Mouse (Mus musculus) thymus, adult 2 months (tissue): ENCODE data around the gene Fxyd7. TPM values are rescaled to one million over a fixed set of nuclear protein-coding genes. Genes with fewer than 3 reads are reported as not detected.

Source experiments
- DNase-seq: peaks from one replicate; pipeline ENCODE4 v3.0.0; 2021
- H3K27ac ChIP-seq: fragments of 200-500 bp; 2 replicates; pipeline ENCODE4 v1.5.1; 2012; ENCODE audit warnings: low read length, control low read depth; ENCODE audit not compliant: control insufficient read depth, insufficient read depth
- H3K27me3 ChIP-seq: fragments of 200-500 bp; 2 replicates; pipeline ENCODE4 v1.6.1; 2012; ENCODE audit warnings: mild to moderate bottlenecking, low read length, moderate library complexity, mixed read lengths; ENCODE audit not compliant: control insufficient read depth, insufficient read depth
- H3K36me3 ChIP-seq: fragments of 200-500 bp; 2 replicates; pipeline ENCODE4 v1.6.1; 2012; ENCODE audit warnings: mild to moderate bottlenecking, low read length, moderate library complexity; ENCODE audit not compliant: control insufficient read depth, insufficient read depth
- H3K4me1 ChIP-seq: fragments of 200-500 bp; replicated peaks from 2 replicates; pipeline ENCODE4 v1.6.1; 2012; ENCODE audit warnings: low read length; ENCODE audit not compliant: control insufficient read depth, insufficient read depth
- H3K4me3 ChIP-seq: fragments of 200-500 bp; 2 replicates; pipeline ENCODE4 v1.5.1; 2012; ENCODE audit warnings: mild to moderate bottlenecking, low read length, control low read depth, moderate library complexity; ENCODE audit not compliant: control insufficient read depth, insufficient read depth
- CTCF ChIP-seq: fragments of 200-500 bp; IDR thresholded peaks from 2 replicates; pipeline ENCODE4 v1.5.1; 2012; ENCODE audit warnings: mild to moderate bottlenecking, control low read depth, low read length, moderate library complexity, borderline replicate concordance; ENCODE audit not compliant: control insufficient read depth, poor library complexity, insufficient read depth; ENCODE audit errors: extremely low read depth
- POLR2A ChIP-seq: fragments of 200-500 bp; IDR thresholded peaks from 2 replicates; pipeline ENCODE4 v1.6.1; 2012; ENCODE audit warnings: mild to moderate bottlenecking, low read length, control low read depth, moderate library complexity; ENCODE audit not compliant: control insufficient read depth, poor library complexity, insufficient read depth; ENCODE audit errors: extremely low read depth
- WGBS: fragments of 180-500 bp; shearing (Covaris S2); methylation state at CpG from one replicate; pipeline ENCODE4 v1.1.7; 2018; 5-methylcytosine and 5-hydroxymethylcytosine counted together
- polyA plus RNA-seq: library from polyadenylated mRNA; depleted of rRNA; stranded (reverse); fragments of >200 nt; gene quantifications from 2 replicates; pipeline ENCODE4 v1.2.3, GENCODE M21; 2012

The Fxyd7 gene
- polyA plus RNA-seq, 1 experiment, result 2.2 TPM

DNA sequence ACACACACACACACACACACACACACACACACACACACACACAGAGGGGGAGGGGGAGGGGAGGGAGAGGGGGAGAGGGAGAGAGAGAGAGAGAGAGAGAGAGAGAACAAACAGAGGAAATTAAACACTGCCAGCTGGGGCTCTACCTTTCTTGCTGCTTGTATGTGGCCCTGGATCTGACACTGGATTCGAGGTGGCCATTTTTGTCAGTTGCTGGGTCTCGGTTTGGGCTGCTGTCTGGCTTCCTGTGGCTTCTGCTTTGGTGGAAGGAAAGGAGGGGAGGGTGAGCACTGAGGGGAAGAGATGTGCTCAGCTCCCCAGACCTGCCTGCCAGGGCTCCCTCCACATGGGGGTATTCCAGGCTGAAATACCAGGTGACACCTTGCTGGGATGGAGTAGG is 13.6 kb downstream of the Fxyd7 start:
- TF ChIP-seq POLR2A (no peak), CTCF (peak; percentile 24; the same call in 1 of the 2 replicates)
- WGBS, result 23% methylated on average over 2 of the region's 2 CpGs
- Histone ChIP-seq H3K4me3 (peak overlapping the region; percentile 21), H3K36me3 (0 out of 2 replicates have a peak, but pooled peaks cover 3% of the 10 kb centered on the region), H3K27ac (peak overlapping the region; percentile 87), H3K27me3 (no peaks in the 10 kb centered on the region), H3K4me1 (peaks cover 81% of the 10 kb centered on the region)
- peak; percentile 65 for DNase-seq

DNA sequence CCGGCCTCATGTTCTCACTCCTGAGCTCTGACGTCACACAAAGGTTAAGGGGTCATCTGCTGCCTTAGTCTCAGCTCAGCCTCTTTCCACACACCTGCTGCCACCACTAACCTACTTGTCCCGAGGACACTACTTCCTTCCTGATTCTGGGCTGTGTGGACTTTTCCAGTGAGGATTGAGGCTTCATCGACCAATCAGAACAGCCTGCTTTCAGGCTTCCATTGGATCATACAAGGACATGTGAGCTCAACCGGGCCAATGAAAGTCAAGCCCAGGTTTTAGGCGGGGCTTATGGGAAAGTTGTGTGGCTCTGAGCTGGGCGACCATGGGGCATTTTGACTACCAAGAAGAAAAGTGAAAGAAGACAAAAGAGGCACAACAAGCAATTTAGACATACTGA is 14.3 kb downstream of the Fxyd7 start:
- Histone ChIP-seq H3K4me3 (no peak overlapping the region), H3K27ac (peak overlapping the region; percentile 87), H3K27me3 (no peaks in the 10 kb centered on the region), H3K4me1 (peaks cover 83% of the 10 kb centered on the region), H3K36me3 (0 out of 2 replicates have a peak, but pooled peaks cover 3% of the 10 kb centered on the region)
- DNase-seq, result no peak
- 42% methylated on average over 7 of the region's 7 CpGs for WGBS
- no peak for TF ChIP-seq POLR2A
- TF ChIP-seq CTCF, result no peak

DNA sequence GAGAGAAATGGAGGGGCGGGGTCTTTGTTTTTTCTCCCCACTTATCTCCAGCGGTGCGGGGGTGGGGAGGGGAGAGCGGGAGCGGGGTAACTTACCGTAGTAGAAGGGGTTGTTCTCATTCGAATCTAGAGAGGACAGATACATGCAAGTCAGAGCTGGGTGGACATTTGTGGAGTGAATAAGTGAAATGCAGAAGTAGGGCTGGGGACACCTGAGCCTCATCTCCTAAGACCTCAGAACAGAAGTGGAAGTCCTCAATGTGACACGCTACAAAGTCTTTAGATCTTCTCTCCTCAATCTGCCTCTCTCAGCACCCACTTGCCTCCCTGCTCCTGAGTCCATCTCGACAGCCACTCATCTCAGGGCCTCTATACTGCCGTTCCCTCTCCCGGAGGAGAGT is 16.0 kb downstream of the Fxyd7 start:
- 82% methylated on average over 11 of the region's 11 CpGs for WGBS
- Histone ChIP-seq H3K27me3 (no peaks in the 10 kb centered on the region), H3K36me3 (0 out of 2 replicates have a peak, but pooled peaks cover 3% of the 10 kb centered on the region), H3K4me1 (peaks cover 74% of the 10 kb centered on the region), H3K4me3 (no peak overlapping the region), H3K27ac (peak overlapping the region; percentile 48; the same call in 1 of the 2 replicates)
- no peak for DNase-seq
- TF ChIP-seq CTCF, result no peak
- TF ChIP-seq POLR2A, result no peak

DNA sequence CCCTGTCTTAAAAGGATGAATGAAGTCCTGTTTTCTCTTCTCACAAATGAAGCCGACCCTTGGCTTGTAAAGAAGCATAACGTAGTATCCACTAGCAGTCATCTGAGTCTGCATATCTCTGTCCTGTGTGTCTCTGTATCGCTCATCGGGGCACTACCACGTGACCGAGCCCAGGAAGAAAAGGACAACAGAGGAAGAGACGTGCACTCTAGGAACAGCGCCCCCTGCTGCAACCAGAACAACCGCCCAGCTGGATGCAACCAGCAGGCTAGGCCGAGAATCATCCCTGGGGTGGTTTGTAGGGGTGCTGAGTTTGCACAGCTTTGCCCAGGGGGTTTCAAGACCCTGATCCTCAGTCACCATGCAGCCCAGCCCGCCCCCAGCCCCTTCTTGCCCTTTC is 16.5 kb downstream of the Fxyd7 start:
- WGBS, result 73% methylated on average over 11 of the region's 11 CpGs
- no peaks in the 10 kb centered on the region for H3K27me3 ChIP-seq
- DNase-seq, result peak; percentile 64
- peak overlapping the region; percentile 89 for H3K27ac ChIP-seq
- H3K4me3 ChIP-seq, result no peak overlapping the region
- TF ChIP-seq POLR2A (no peak), CTCF (0 out of 2 replicates have a peak, but pooled peaks have one; percentile 69)
- 0 out of 2 replicates have a peak, but pooled peaks cover 3% of the 10 kb centered on the region for H3K36me3 ChIP-seq
- H3K4me1 ChIP-seq, result peaks cover 70% of the 10 kb centered on the region

DNA sequence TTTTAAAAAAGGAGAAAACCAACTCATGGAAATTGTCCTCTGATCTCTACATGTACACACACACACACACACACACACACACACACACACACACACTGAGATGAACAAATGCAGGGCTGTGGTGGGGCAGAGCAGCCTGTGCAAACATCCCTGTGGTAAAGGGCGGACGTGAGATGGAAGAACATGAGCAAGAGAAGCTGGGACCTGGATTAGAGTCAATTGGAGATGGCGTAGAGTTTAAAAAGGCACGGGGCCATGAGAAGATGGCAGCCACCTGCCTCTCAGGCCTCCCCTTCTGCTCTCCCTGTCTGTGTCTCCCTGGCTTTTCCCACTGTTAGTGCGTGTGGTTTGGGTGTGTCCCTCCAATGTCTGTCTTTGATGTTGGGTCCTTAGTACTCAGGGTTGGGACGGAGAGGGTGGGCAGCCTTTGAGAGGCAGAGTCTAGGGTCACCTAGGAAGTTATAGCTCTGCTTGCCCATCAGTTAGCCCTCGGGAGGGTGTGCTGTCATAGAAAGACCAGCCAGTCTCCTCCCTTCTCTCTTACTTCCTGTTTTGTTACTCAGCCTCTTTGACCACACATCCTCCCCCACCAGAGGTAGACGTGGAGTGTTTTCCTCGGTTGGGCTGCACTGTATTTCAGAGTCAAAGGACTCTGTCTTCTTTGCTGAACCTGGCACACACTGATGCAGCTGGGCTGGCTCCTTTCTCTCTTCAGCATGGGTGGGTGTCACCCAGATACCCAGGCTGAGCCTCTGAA is 17.7 kb downstream of the Fxyd7 start:
- H3K27ac ChIP-seq, result peak overlapping the region; percentile 89
- H3K4me1 ChIP-seq, result peaks cover 61% of the 10 kb centered on the region
- no peaks in the 10 kb centered on the region for H3K27me3 ChIP-seq
- TF ChIP-seq CTCF (no peak), POLR2A (no peak)
- 0 out of 2 replicates have a peak, but pooled peaks cover 3% of the 10 kb centered on the region for H3K36me3 ChIP-seq
- peak; percentile 70 for DNase-seq
- 0 out of 2 replicates have a peak overlapping the region, but pooled peaks have one; percentile 2 for H3K4me3 ChIP-seq
- WGBS, result 30% methylated on average over 9 of the region's 9 CpGs

DNA sequence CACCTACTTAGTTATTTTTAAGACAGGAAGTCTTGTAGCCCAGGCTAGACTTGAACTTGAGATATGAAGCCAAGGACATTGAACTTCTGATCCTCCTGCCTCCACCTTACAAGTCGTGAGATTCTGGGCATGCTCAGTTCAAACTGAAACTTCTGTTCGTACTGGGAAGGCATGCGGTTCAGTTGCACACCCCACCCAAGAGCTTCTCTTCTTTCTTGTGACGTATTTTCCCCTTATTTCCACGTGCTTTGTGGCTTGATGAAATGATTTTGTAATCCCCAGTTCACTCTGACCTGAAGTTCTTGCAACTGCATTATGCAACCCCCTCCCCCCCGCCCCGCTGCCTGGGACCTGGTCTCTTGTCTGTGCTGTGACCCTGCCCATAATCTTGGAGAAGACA is 19.5 kb downstream of the Fxyd7 start:
- no peaks in the 10 kb centered on the region for H3K27me3 ChIP-seq
- H3K4me1 ChIP-seq, result peaks cover 51% of the 10 kb centered on the region
- 74% methylated on average over 7 of the region's 7 CpGs for WGBS
- H3K4me3 ChIP-seq, result no peak overlapping the region
- 0 out of 2 replicates have a peak, but pooled peaks cover 3% of the 10 kb centered on the region for H3K36me3 ChIP-seq
- no peak for TF ChIP-seq POLR2A
- H3K27ac ChIP-seq, result peak overlapping the region; percentile 68; the same call in 1 of the 2 replicates
- DNase-seq, result no peak
